Mouse (Mus musculus) C2C12 (cell line): ENCODE data around the gene Srsf6.

Experiments used
- CTCF ChIP-seq: IDR thresholded peaks from one replicate; pipeline ENCODE4 v1.5.1; 2011; ENCODE audit not compliant: control insufficient read depth, insufficient read depth, insufficient read length
- MYOD1 ChIP-seq: IDR thresholded peaks from one replicate; pipeline ENCODE4 v1.6.1; 2011; ENCODE audit warnings: low read depth; ENCODE audit not compliant: control insufficient read depth, insufficient read length
- USF1 ChIP-seq: IDR thresholded peaks from one replicate; pipeline ENCODE4 v1.6.1; 2011; ENCODE audit warnings: low read depth, mild to moderate bottlenecking, control low read depth, moderate library complexity

DNA sequence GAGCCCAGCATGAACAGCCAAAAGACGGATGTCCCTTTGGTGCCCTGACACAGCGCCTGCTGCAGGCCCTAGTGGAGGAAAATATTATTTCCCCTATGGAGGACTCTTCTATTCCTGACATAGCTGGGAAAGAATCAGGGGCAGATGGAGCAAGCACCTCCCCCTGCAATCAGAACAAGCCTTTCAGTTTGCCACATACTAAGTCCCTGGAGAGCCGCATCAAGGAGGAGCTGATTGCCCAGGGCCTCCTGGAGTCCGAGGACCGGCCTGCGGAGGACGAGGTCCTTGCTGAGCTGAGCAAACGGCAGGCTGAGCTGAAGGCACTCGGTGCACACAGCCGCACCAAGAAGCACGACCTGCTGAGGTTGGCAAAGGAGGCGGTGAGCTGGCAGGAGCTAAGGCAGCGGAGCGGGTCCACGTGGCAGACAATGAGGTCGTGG, 23.3 kb upstream of the Srsf6 start:
- TF ChIP-seq CTCF, result no peak
- TF ChIP-seq USF1, result no peak
- TF ChIP-seq MYOD1, result no peak
